Mouse (Mus musculus): ENCODE results near the gene A630076J17Rik.

A630076J17Rik gene

DNA sequence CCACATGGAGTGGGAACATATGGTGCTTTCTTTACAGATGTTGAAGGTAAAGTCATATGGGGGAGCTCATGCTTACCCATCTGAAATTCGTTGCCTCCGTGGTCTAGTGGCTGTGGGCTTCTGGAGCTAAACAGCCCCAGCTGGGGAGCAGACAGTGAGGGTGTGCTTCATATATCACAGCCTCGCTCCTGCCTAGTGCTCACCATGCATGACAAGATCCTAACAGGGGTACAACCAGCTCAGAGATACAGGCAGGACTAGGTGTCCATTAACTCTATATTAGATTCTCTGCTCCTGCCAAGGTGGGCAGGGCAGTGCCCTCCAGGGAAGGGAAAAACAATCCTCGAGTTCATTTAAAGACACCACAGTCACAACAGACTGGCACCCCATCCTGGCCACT lies 788 bp downstream of the A630076J17Rik start:
- no peak for DNase-seq

DNA sequence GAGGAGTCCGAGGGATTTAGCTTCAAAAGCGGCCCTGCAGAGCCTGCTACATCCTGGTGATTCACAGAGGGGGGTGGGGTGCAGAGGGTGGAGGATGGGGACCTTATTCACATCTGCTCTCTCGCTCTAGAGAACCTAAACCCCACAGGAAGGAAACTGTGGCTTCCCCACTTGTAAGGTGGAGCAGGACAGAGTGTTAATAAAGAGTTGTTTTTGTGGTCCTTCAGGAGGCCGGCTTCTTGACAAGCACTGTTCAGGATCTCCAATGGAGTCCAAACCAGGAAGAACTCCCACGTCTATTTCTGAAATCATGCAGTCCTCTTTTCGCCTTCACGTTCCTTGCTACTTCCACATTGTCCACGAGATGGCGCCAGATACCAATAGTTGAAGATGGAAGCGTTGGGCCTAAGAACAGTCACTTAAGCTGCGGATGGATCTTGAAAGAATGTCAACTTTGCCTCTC lies 3.0 kb downstream of the A630076J17Rik start:
- DNase-seq: peak; percentile 51 to 84

DNA sequence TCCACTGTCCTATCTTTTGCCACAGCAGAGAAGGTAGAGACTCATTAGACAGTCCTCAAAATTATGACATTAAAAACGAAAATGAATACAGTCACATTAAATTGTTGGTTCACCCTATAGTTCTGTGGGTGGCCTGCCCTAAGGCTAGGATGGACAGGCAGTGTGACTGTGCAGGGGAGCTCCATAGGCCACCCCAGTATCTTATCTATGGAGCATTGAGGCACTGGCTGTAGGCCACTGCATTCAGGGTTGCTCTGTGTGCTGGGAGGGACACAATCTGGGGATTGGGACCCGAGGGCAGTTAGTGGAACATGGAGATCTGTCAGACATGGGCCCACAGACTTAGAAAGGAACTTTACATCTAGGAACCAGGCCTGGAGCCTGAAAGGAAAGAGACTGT lies 3.5 kb downstream of the A630076J17Rik start:
- DNase-seq: no peak

DNA sequence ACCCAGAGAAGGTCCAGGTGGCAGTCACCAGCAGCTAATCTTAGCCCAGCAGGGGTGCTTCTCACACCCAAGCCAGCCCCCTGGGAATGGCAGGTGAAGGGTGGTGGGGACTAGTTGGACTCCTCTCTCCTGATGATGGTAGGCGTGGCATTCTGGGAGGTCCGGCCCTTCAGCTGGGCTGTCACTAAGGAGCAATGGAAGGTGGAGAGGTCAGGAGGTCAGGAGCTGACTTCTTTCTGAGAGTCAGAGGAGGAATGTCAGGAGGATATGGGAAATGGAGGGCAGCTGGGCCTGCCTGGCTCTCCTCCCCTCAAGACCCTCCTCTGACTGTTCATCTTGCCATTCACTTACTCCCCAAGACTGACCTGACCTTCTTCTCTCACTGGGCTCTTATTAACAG lies 7.6 kb downstream of the A630076J17Rik start:
- DNase-seq: no peak

DNA sequence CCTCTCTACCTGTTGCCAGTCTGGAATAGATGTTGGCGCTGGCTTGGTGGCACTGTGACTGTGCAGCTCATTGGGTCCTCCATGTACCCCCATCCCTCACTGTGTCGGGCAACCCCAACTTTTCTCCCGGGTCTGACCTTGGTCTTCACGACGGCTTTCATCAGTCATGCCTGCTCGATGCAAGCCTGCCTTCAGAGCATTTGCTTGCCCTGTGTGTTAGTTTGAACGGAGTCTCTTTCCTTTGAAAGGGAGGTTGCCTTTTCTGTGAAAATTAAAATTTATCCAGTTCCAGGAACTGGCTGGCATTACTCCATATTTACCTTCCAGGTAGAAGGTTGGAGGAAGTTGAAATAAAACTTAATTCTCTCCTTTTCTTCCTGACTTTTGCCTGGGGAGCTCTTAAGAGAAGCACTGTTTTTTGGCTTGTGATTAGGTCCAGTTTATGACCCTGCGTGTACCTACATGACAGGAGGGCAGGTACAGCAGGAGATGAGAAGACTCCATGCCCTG lies 8.1 kb downstream of the A630076J17Rik start:
- no peak for DNase-seq

DNA sequence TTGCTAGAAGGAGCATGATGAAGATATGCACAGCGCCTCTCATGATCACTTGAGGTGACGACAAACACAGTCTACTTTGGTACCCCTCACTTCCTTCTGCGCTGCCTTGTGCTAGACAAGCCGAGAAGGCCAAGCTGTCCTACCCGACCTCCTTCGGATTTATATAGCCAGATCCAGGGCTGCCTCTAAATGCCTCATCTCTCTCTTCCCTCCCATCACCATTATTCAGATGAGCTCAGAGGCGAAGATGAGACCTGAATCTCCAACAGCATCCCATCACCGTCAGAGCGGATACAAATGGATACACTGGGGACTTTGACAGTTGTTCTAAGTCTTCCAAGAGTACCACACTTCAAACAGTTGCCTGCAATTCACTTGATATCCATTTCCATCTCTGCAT lies 9.2 kb downstream of the A630076J17Rik start, which contains the start of gene Prok1:
Gene Prok1, minus strand, starts transcription at position 101 of the 400 bp plus-strand sequence.
- no peak for DNase-seq

DNA sequence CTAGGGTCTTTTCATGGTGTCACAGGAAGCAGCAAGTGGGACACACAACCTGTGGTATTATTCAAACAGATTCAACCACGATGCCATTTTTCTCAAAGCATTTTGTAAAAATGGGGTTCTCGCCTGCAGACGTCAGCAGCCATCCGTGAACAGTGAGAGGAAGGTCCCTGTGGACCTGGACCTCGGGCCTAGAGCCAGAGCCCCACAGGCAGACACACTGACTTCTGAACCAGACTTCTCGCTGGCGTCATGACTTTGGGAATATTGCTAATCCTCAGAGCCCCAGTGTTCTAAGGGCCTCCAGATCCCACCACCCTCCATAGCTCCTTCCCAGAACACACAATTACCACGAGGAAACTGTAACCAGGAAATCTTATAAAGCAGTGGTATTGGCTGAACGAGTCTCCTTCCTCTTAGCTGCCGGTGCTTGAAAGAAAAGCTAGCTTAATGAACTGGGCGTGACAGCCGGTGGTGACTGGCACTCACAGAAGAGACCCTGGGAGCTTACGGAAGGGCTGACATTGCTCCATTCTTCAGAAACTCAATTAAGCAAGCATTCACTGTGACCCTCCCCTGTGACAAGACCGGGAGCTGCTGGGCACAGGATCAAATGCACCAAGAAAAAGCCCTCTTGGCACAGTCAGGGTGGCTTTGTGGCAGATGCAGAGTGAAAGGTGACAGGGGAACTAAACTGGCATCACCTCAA lies 11.1 kb downstream of the A630076J17Rik start:
- DNase-seq: no peak

DNA sequence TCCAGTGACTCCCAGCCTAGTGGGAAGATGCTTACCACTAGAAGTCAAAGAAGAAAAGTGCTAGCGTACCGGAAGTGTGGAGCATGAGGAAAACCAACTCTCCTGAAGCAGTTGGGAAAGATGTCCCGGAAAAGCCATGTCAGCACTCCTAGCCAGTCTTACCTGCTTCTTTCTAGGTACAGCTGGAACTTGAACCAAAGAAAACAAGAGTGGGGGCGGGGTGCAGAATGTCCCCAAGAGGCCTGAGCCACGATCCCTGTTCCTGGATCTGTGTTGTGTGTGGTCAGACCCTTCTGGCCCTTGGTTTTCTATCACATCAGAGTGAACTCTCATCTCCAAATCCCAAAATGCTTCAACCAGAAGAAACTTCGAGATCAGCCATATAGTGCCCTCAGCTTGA lies 16.5 kb downstream of the A630076J17Rik start:
- no peak for DNase-seq

DNA sequence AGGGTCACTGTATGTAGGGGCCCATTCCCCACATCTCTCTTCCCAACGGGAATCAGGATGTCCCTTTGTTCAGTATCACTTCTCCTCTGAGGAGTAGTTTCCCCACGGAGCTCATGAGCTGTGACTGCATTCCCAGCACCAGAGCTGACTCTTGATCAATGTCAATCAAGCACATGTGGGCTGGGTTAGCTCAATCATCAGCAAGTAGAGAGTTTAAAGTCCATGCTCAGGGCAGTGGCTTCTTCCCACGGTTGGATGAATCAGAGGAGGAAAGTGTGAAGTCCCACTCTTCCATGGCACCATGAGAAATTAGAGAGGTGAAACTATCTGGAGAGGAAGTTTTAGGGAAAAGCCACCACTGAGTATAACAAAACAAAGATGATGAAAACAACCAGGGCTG lies 18.6 kb downstream of the A630076J17Rik start:
- DNase-seq: no peak

DNA sequence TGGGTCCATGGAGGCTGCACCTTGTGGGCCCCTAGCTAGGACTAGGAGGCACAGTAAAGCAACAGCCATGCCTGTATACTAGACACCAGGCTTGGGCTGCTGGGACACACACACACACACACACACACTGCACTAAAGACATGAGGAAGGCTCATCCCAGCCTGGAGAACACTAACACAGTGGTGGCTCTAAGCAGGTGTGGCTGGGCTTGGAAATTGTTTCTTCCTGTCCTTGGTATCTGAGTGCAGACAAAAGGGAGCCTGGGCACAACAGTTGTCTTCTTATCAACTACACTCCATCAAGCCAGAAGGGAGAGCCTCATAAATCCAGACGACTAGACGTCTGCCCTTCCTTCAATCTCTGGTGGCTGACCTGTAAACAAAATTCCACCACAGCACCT lies 19.9 kb downstream of the A630076J17Rik start:
- no peak for DNase-seq

DNA sequence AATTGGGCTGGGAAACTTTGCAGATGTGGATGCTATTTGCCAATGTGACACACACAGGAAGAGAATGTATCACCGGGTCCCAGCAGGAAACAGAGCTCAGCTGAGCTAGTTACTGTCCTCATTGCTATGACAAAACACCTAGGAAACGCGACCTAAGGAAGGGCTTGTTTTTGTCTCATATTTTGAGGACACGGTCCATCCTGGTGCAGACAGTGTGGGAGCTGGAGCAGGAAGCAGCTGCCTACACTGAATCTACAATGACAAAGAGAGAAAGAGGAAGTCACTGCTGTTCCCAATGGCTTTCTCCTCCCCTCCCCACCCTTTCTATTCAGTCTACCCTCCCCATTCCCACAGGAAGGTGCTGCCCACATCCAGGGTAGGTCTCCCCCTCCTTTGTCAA lies 21.6 kb downstream of the A630076J17Rik start:
- DNase-seq: peak in 1 of 2 experiments; percentile 28

DNA sequence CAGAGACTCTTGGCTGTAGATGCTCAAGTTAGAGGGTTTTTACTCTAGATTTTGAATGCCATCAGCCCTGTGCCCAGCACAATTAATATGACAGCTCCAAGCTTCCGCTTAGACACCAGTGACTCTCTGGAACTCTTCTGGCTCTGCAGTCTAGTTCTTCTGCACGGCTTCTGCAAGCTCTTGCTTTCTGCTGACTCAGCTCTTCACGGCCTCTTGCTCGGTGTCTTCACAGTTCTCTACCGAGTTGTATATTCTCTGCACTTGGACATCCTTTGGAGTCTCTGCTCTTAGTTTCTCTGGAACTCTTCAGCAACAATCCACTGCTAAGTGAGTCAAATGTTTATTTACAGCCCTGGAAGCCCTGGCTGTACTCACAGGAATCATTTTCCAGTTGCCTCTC lies 23.5 kb downstream of the A630076J17Rik start:
- DNase-seq: no peak

DNA sequence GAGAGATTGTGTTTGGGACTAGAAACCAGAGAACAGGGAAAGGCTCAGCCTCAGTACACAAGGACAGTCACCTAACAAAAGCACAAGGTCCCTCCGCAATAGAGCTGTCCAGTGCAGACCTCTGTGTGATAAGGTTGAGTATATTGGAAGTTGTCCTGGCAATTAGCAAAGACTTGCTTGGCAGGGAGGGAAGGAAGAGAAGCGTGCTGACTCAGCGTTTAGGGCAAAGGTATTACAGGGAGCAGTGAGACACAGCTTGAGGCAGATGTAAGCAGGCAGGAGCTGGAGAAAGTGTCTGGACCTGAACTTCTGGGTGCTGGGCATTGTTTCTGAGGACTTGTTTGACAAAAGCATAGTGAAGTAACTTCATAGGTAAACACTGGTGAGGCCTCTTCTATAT lies 25.6 kb downstream of the A630076J17Rik start:
- no peak for DNase-seq

DNA sequence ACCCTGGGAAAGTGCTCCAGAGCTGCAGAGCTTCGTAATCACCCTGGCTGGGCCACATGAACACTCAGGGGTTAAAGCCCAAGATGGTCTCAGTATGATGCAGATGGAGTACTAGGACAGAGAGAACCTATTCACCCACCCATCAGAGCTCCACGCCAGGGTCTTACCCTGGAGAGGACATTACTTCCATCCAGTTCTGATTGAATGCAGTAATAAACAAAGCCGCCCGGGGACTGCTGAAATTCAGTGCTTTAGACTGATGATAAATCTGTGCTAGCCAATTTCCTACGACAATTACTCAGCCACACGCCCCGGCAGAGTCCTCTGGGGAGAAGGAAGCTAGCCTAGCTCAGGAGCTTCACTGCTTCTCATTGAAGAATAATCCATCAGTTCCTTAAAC lies 26.3 kb downstream of the A630076J17Rik start:
- no peak for DNase-seq

DNA sequence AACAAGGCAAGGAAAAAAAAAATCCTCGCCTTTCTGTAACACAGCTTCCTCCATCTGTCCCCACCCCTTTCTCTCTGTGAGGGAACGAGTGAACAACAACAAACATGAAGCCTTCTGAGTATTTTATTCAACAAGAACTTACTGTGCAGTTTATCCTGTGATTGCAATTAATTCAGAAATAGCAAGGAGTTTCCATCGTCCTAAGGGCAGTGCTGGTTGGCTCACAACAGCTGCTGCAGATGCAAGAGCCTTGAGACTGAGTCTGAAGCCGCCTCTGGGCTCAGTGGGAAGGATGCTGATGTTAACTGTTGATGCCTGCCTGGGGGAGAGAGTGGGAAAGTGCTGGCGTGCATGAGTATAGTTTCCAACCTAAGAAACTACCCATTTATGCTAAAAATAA lies 27.5 kb downstream of the A630076J17Rik start:
- DNase-seq: no peak

DNA sequence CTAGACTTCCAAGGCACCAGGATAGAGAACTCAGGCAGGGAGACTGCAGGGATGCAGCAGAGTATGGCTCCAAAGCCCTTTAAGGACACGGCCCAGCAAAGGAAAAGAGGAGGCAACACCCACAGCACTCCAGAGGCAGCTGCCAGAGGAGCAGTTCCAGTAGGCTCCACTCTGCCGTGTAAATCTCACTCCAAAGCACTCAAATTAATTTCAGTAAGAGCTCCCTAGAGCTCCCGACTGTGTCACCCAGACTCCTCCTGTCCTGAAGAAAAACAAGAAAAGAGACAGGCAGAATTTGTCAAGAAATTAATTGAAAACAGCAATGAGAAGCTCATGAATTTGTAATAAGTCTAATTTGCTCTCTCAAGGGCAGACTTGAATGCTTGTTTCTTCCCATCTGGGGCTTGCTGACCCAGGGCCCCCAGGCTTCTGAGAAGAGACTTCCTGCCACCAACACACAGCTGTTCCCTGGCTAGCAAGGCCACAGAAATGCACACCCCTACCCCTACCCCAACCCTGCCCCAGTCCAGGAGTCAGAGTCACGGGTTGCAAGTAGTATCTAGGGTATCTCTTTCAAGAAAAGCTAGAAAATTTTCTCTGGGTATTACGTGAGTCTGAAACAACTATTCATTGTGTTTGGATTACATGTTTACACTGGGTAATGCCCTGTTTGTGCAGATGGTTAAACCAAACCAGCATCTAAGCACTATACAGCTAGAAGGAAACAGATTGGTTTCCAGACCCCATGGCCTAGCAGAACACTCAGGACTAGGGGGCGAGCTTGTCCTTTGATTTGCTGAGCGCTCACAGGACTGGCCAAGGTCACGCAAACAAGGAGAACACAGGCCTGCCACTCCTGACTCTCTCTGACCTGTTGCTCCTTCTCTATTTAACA lies 30.8 kb downstream of the A630076J17Rik start:
- DNase-seq: no peak

DNA sequence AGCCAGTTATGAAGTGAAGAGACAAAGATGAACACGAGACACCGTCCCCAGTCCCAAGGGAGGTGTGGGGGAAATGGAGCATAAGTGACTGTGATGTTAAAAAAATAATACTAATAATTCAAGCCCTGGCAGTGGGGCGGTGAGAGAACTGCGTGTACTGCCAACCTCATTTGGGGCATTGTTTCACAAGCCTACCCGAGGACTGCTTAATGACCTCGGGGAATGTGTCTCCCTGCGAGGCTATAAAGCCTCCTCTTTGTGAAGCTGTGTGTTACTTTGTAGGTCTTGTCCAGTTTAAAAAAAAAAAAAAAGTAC lies 31.4 kb downstream of the A630076J17Rik start:
- peak in 1 of 2 experiments; percentile 42 for DNase-seq

DNA sequence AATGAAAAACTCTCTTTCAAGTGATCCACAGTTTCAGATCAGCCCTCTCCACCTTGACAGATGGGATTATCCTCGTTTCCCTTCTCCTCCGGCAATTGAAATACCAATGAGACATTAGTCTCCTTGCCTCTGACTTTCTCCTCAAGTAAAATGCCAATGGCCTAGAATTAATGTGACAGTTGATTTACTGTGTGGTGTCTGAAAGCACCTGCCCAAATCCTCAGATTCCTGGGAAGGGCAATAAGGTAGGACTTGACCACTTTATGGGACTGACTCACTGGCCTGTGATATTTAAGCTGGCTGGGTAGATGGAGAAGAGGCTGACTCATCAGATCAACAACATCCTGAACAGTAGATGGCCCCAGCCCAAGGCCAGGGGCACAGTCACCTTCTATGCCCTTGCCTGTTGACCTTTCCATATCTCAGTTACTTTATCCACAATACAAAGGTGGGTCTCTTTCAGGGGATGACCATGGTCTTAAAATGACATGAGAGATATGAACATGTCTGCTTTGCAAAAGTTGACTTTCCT lies 36.5 kb downstream of the A630076J17Rik start:
- DNase-seq: no peak

DNA sequence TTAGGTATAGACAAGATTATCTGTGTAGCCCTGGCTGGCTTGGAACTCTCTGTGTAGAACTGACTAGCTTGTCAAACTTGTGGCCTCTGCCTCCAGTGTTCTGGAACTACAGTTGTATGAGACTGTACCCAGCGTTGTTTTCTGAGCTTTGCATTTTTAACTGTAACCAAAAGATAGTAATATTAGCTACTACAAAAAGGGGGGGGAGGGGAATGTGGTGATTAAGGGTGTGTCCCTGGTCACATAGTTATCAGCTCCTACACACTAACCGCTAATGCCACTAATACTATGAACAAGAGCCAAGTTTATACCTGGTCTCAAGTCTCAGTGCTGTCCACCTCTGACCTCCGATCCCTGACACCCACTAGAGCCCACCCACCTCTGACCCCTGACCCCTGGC lies 42.0 kb downstream of the A630076J17Rik start:
- no peak for DNase-seq

DNA sequence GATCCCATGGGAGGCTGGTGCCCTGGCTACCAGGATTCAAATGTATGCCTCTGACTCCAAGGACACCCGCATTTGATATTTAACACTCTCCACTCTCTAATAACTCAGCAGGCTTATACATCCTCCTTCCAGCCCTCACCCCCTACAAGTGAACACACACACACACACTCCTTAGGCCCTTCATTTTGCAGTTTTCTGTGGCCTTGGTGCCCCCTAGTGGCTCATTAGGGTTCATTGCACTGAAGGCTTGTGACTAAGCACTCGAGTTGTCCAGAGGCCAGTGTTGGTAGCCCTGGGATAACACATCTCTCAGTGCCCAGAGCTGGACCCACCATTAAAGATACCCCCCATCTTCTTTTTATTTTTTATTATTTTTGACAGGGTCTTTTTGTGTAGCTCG lies 43.4 kb downstream of the A630076J17Rik start:
- DNase-seq: peak; percentile 50 to 66

DNA sequence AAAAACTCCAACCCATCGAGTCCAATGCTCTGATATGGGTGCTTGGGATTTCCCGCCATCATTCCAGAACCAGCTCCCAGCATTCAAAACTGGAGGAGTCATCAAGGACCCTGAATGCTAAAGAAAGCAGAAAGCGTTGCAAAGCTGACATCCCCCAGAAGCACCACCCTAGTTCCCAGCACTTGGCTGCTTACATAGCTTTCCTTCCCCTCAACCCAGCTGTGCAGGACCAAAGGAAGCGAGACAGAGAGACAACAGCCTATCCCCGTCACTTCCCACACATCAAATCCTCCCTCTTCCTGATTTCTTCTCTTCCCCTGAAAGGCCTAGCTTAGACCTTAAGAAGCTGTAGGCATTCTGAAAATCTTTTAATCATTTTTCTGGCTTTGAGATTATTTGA lies 44.9 kb downstream of the A630076J17Rik start:
- no peak for DNase-seq

DNA sequence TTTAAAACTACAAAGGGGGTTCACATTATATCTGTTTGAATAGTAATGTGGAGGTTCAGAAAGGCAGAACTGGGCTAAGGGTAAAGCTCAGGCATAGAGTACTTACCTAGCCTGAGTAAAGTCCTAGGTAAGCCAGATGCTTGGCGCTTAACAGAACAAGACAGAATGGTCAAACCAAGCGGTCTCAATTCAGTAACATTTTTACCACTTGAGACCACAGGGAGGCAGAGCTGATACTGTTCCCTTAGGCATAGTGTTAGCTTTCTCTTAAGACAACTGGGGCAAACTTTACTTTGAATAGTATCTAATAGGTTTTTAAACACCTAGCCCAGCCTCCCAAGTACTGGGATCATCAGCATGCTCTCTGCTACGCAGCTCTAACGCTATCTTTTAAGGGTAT lies 45.6 kb downstream of the A630076J17Rik start:
- DNase-seq: no peak

DNA sequence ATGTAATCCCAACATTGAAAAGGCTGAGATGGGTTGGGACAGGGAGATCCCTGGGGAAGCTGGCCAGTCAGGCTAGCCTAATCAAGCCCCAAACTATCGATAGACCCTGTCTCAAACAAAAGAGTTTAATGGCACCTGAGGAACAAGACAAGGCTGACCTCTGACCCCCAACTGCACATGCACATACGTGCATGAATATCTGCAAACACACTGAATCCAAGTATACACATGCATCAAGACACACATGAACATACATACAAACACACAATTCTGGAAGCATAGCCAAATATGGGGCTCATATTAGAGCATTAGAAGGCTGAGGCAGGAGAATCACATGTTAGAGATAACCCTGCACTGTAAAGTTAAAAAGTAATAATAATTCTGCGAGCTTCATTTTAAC lies 46.2 kb downstream of the A630076J17Rik start:
- no peak for DNase-seq

Data from lung, postnatal 4 days (tissue).